Comparison of ENCODE assay signal across 12 mouse cellular contexts in the genomic region with DNA sequence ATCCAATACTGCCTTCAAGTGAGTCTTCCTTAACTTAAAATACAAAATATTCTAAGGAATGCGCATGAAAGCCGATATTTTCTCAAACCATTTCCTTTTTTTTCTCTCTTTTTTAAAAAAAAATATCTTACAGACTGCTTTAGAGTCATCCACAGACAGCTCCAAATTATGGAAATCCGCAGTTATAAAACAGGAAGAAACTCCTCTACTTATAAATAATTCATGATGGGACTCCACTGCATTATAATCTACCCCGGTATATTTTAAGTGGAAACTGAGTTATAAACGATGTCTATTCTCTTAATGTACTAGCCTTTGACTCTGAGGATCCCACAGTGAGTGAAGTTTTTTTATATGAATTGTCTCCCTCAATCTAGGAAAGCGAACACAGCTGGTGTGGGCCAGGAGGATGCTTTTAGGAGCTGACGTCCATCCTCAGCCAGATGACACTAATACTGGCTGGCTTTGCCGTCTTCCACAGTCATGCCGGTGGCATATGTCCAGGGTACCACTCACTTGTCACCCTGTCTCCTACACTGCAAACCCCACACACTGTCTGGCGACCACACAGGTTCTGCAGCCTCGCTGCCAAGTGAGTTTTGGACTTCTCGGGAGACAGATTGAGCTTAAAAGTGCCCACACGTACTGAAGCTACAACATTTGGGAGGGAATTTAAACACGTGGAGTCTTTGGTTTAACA. TPM values are rescaled to one million over a fixed set of nuclear protein-coding genes. Genes with fewer than 3 reads are reported as not detected.
DNase-seq lines count a peak whose midpoint lies in the region; ATAC-seq lines count a peak whose summit lies in the region.
"Had no signal": no experiment of that assay in that cellular context is flagged by ENCODE, and none has a peak within 500 bp of the region (broad histone marks: within the 10 kb centered on the region; RNA-seq: fewer than 3 reads in every experiment).

No protein-coding gene starts in this region.

- H3K4me2 ChIP-seq in embryonic facial prominence, embryonic 11.5 days (ENCODE audit: low read depth, low read length) = no peak overlapping the region
- H3K4me2 ChIP-seq in neural tube, embryonic 14.5 days (ENCODE audit: low read depth, low read length) = no peak overlapping the region
- no peak overlapping the region for H3K4me2 ChIP-seq in liver, embryonic 11.5 days
- H3K4me2 ChIP-seq: hindbrain, embryonic 15.5 days had no signal

- no peak overlapping the region for H3K27ac ChIP-seq in embryonic facial prominence, embryonic 11.5 days (replicated peaks; ENCODE audit: low read depth, low read length)
- H3K27ac ChIP-seq in embryonic facial prominence, embryonic 10.5 days (replicated peaks) = no peak overlapping the region
- no peak overlapping the region for H3K27ac ChIP-seq in neural tube, embryonic 14.5 days (ENCODE audit: low read depth, low read length)
- H3K27ac ChIP-seq in liver, embryonic 11.5 days (ENCODE audit: low read depth, low read length) = no peak overlapping the region
- H3K27ac ChIP-seq: heart, adult 2 months; hindbrain, embryonic 15.5 days had no signal

- 0 out of 2 replicates have a peak, but pooled peaks have one; percentile 56 for ATAC-seq in embryonic facial prominence, embryonic 11.5 days (replicated peaks; ENCODE audit: insufficient number of reproducible peaks, low FRiP score, low TSS enrichment, low read depth)
- ATAC-seq in neural tube, embryonic 14.5 days (ENCODE audit: low read depth) = peak; percentile 63; the same call in 1 of the 2 replicates
- ATAC-seq in liver, embryonic 11.5 days (replicated peaks; ENCODE audit: low FRiP score) = no peak

- H3K36me3 ChIP-seq in embryonic facial prominence, embryonic 11.5 days (replicated peaks; ENCODE audit: control insufficient read depth, insufficient read depth, low read depth, low read length) = no peaks in the 10 kb centered on the region
- no peaks in the 10 kb centered on the region for H3K36me3 ChIP-seq in embryonic facial prominence, embryonic 10.5 days (replicated peaks)
- H3K36me3 ChIP-seq in neural tube, embryonic 14.5 days (ENCODE audit: control insufficient read depth, insufficient read depth, low read length) = no peaks in the 10 kb centered on the region
- H3K36me3 ChIP-seq in liver, embryonic 11.5 days (ENCODE audit: control insufficient read depth, insufficient read depth, low read length) = no peaks in the 10 kb centered on the region
- H3K36me3 ChIP-seq: hindbrain, embryonic 15.5 days had no signal

- DNase-seq in embryonic facial prominence, embryonic 11.5 days (ENCODE audit: low spot score) = no peak
- no peak for DNase-seq in embryonic facial prominence, embryonic 10.5 days (ENCODE audit: low spot score)
- no peak for DNase-seq in neural tube, embryonic 10.5 days (ENCODE audit: extremely low spot score, low spot score)
- peak; percentile 42 to 56 for DNase-seq in left cerebral cortex, postnatal 10 days (ENCODE audit: extremely low spot score in 1 of 2, low spot score in 2 of 2)
- no peak for DNase-seq in liver, embryonic 11.5 days (ENCODE audit: low spot score)
- no peak for DNase-seq in kidney, postnatal 14 days
- no peak for DNase-seq in urinary bladder, postnatal 25 days (ENCODE audit: low spot score)
- DNase-seq: cerebellum, adult 8-10 months; heart, adult 2 months; kidney, postnatal 10 days had no signal

- intact Hi-C loops in left cerebral cortex, postnatal 10 days (cut with DNase I) = loop anchor here (10.0 kb wide), 1 partner anchor 155 kb away; the partner anchor contains the start of gene Fam155a

- no peaks in the 10 kb centered on the region for H3K4me1 ChIP-seq in embryonic facial prominence, embryonic 11.5 days (ENCODE audit: control insufficient read depth, insufficient read depth, low read length)
- no peaks in the 10 kb centered on the region for H3K4me1 ChIP-seq in embryonic facial prominence, embryonic 10.5 days
- H3K4me1 ChIP-seq in neural tube, embryonic 14.5 days (ENCODE audit: control insufficient read depth, insufficient read depth, low read length) = no peaks in the 10 kb centered on the region
- H3K4me1 ChIP-seq in liver, embryonic 11.5 days (replicated peaks; ENCODE audit: control insufficient read depth, insufficient read depth, low read length) = no peaks in the 10 kb centered on the region
- H3K4me1 ChIP-seq: hindbrain, embryonic 15.5 days had no signal

- no peaks in the 10 kb centered on the region for H3K27me3 ChIP-seq in embryonic facial prominence, embryonic 11.5 days (ENCODE audit: control insufficient read depth, insufficient read depth, low read length)
- H3K27me3 ChIP-seq in embryonic facial prominence, embryonic 10.5 days (replicated peaks; ENCODE audit: low read depth, poor library complexity, severe bottlenecking) = no peaks in the 10 kb centered on the region
- H3K27me3 ChIP-seq in neural tube, embryonic 14.5 days (ENCODE audit: control insufficient read depth, insufficient read depth, low read length) = no peaks in the 10 kb centered on the region
- no peaks in the 10 kb centered on the region for H3K27me3 ChIP-seq in liver, embryonic 11.5 days (replicated peaks; ENCODE audit: control insufficient read depth, insufficient read depth, low read length)
- H3K27me3 ChIP-seq: hindbrain, embryonic 15.5 days had no signal

- WGBS in embryonic facial prominence, embryonic 11.5 days = 81% methylated on average over 14 of the region's 14 CpGs
- WGBS in embryonic facial prominence, embryonic 10.5 days = 85% methylated on average over 14 of the region's 14 CpGs
- WGBS in neural tube, embryonic 14.5 days = 69% methylated on average over 14 of the region's 14 CpGs
- 77% methylated on average over 14 of the region's 14 CpGs for WGBS in liver, embryonic 11.5 days

- no peak overlapping the region for H3K4me3 ChIP-seq in embryonic facial prominence, embryonic 11.5 days (ENCODE audit: low read depth, low read length)
- no peak overlapping the region for H3K4me3 ChIP-seq in embryonic facial prominence, embryonic 10.5 days
- no peak overlapping the region for H3K4me3 ChIP-seq in neural tube, embryonic 14.5 days (ENCODE audit: low read depth, low read length)
- H3K4me3 ChIP-seq in liver, embryonic 11.5 days (ENCODE audit: low read depth, low read length) = no peak overlapping the region
- H3K4me3 ChIP-seq: heart, adult 2 months; hindbrain, embryonic 15.5 days had no signal

- no peak overlapping the region for H3K9ac ChIP-seq in embryonic facial prominence, embryonic 11.5 days (replicated peaks; ENCODE audit: low read length)
- H3K9ac ChIP-seq in neural tube, embryonic 14.5 days (replicated peaks; ENCODE audit: low read depth, low read length) = no peak overlapping the region
- H3K9ac ChIP-seq in liver, embryonic 11.5 days (ENCODE audit: low read depth, low read length) = no peak overlapping the region
- H3K9ac ChIP-seq: hindbrain, embryonic 15.5 days had no signal

- H3K9me3 ChIP-seq in embryonic facial prominence, embryonic 11.5 days (replicated peaks; ENCODE audit: control insufficient read depth, low read length) = no peaks in the 10 kb centered on the region
- no peaks in the 10 kb centered on the region for H3K9me3 ChIP-seq in embryonic facial prominence, embryonic 10.5 days
- H3K9me3 ChIP-seq in neural tube, embryonic 14.5 days (ENCODE audit: control insufficient read depth, low read length) = no peaks in the 10 kb centered on the region
- no peaks in the 10 kb centered on the region for H3K9me3 ChIP-seq in liver, embryonic 11.5 days (ENCODE audit: control insufficient read depth, low read length)
- H3K9me3 ChIP-seq: hindbrain, embryonic 15.5 days had no signal

RNA-seq across cellular contexts. Expression of gene Lig4, which starts 47.6 kb away (rescaled TPM):
- 9.2 and 9.9 TPM in 2 replicates for polyA plus RNA-seq in embryonic facial prominence, embryonic 11.5 days (2014; fragmentation: Nextera tagmentation; extraction: Ambion mirVana)
- polyA plus RNA-seq in embryonic facial prominence, embryonic 10.5 days (2016; fragmentation: Nextera tagmentation; extraction: Ambion mirVana) = 8.8 and 9.4 TPM in 2 replicates
- polyA plus RNA-seq in neural tube, embryonic 14.5 days (2014; fragmentation: Nextera tagmentation; extraction: Ambion mirVana) = 10.1 and 13.1 TPM in 2 replicates
- 10 to 100 TPM; 11.2 TPM for total RNA-seq in left cerebral cortex, postnatal 10 days (2021)
- 3.6 and 3.7 TPM in 2 replicates for polyA plus RNA-seq in liver, embryonic 11.5 days (2014; fragmentation: Nextera tagmentation; extraction: Ambion mirVana)

RNA-seq across cellular contexts. Expression of gene Abhd13, which starts 47.6 kb away (rescaled TPM):
- 22.0 and 25.6 TPM in 2 replicates for polyA plus RNA-seq in embryonic facial prominence, embryonic 11.5 days (2014; fragmentation: Nextera tagmentation; extraction: Ambion mirVana)
- polyA plus RNA-seq in embryonic facial prominence, embryonic 10.5 days (2016; fragmentation: Nextera tagmentation; extraction: Ambion mirVana) = 13.8 and 14.4 TPM in 2 replicates
- polyA plus RNA-seq in neural tube, embryonic 14.5 days (2014; fragmentation: Nextera tagmentation; extraction: Ambion mirVana) = 17.6 and 20.4 TPM in 2 replicates
- 10 to 100 TPM; 30.7 to 32.2 TPM for total RNA-seq in left cerebral cortex, postnatal 10 days (2021)
- 10.9 and 12.8 TPM in 2 replicates for polyA plus RNA-seq in liver, embryonic 11.5 days (2014; fragmentation: Nextera tagmentation; extraction: Ambion mirVana)

Comparison
In these comparisons a context has a peak if more than half of its experiments do, and no peak if none do; other contexts are left out.
1. DNase-seq: peak in left cerebral cortex, postnatal 10 days (2 of 2); none in embryonic facial prominence, embryonic 11.5 days (single experiment), embryonic facial prominence, embryonic 10.5 days (single experiment), neural tube, embryonic 10.5 days (single experiment), liver, embryonic 11.5 days (single experiment), kidney, postnatal 14 days (single experiment) and urinary bladder, postnatal 25 days (single experiment).